Comparison of ENCODE assay signal across 8 mouse cellular contexts in the genomic region with DNA sequence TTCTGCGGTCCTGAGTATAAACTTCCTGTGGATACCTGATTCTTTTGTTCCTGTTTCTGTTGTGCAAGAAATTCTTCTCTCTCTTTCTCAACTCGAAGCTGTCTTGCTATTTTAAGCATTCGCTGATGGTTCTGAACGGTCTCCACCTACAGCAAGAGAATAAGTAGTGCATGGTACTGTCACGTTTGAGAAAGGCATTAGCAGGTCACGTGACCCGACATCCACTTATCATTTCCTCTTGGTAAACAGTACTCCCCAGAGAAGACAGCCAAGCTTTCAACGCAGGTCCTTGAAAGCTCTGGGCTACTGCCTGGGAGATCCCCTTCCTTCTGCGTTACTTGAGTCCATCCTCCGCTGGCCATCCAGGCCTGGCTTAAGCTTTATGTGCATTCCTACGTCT. TPM values are rescaled to one million over a fixed set of nuclear protein-coding genes. Genes with fewer than 3 reads are reported as not detected.
DNase-seq lines count a peak whose midpoint lies in the region; ATAC-seq and TF ChIP-seq lines count a peak whose summit lies in the region.

No protein-coding gene starts in this region.

- ATAC-seq in liver, embryonic 12.5 days, result no peak
- peak; percentile 62; the same call in 1 of the 2 replicates for ATAC-seq in liver, postnatal 0 days
- no peak for ATAC-seq in hindbrain, embryonic 13.5 days (ENCODE audit: low FRiP score)

- TF ChIP-seq CTCF in liver, postnatal 0 days (IDR thresholded peaks at IDR 0.05; ENCODE audit: low read depth), result peak; percentile 43

- H3K4me3 ChIP-seq in liver, embryonic 12.5 days, result no peak overlapping the region
- H3K4me3 ChIP-seq in liver, postnatal 0 days (ENCODE audit: low read depth, low read length), result no peak overlapping the region
- H3K4me3 ChIP-seq in hindbrain, embryonic 13.5 days, result no peak overlapping the region

- H3K4me1 ChIP-seq in liver, embryonic 12.5 days, result no peaks in the 10 kb centered on the region
- peaks cover 5% of the 10 kb centered on the region; the same call in 1 of the 2 replicates for H3K4me1 ChIP-seq in liver, postnatal 0 days (ENCODE audit: insufficient read depth)
- no peaks in the 10 kb centered on the region for H3K4me1 ChIP-seq in hindbrain, embryonic 13.5 days (replicated peaks)

- H3K27me3 ChIP-seq in liver, embryonic 12.5 days (replicated peaks), result no peaks in the 10 kb centered on the region
- no peaks in the 10 kb centered on the region for H3K27me3 ChIP-seq in liver, postnatal 0 days (ENCODE audit: insufficient read depth, low read length)
- H3K27me3 ChIP-seq in splenic B cell, adult 2 months (ENCODE audit: control insufficient read depth, insufficient read depth, low read length, poor library complexity, severe bottlenecking), result no peaks in the 10 kb centered on the region
- H3K27me3 ChIP-seq in hindbrain, embryonic 13.5 days, result no peaks in the 10 kb centered on the region

- TF ChIP-seq EP300 in liver, postnatal 0 days (IDR thresholded peaks at IDR 0.05; ENCODE audit: low read depth), result no peak

- 34% methylated on average over 11 of the region's 11 CpGs for WGBS in liver, embryonic 12.5 days (ENCODE audit: insufficient replicate concordance)
- 31% methylated on average over 11 of the region's 11 CpGs for WGBS in liver, postnatal 0 days (ENCODE audit: insufficient replicate concordance)
- 85% methylated on average over 11 of the region's 11 CpGs for WGBS in hindbrain, embryonic 13.5 days

- no peak overlapping the region for H3K27ac ChIP-seq in liver, embryonic 12.5 days
- H3K27ac ChIP-seq in liver, postnatal 0 days (ENCODE audit: low read depth), result no peak overlapping the region
- H3K27ac ChIP-seq in hindbrain, embryonic 13.5 days, result no peak overlapping the region

- H3K36me3 ChIP-seq in liver, embryonic 12.5 days, result peaks cover 4% of the 10 kb centered on the region
- 0 out of 2 replicates have a peak, but pooled peaks cover 2% of the 10 kb centered on the region for H3K36me3 ChIP-seq in liver, postnatal 0 days (replicated peaks; ENCODE audit: insufficient read depth, low read length)
- H3K36me3 ChIP-seq in splenic B cell, adult 2 months (ENCODE audit: control insufficient read depth, insufficient read depth, low read length, poor library complexity, severe bottlenecking), result no peaks in the 10 kb centered on the region
- peaks cover 83% of the 10 kb centered on the region for H3K36me3 ChIP-seq in hindbrain, embryonic 13.5 days

- H3K4me2 ChIP-seq in liver, embryonic 12.5 days, result no peak overlapping the region
- no peak overlapping the region for H3K4me2 ChIP-seq in liver, postnatal 0 days (ENCODE audit: low read depth, low read length)
- H3K4me2 ChIP-seq in hindbrain, embryonic 13.5 days, result no peak overlapping the region

- no peaks in the 10 kb centered on the region for H3K9me3 ChIP-seq in liver, embryonic 12.5 days (replicated peaks)
- H3K9me3 ChIP-seq in liver, postnatal 0 days (ENCODE audit: low read length), result no peaks in the 10 kb centered on the region; the same call in 1 of the 2 replicates
- H3K9me3 ChIP-seq in hindbrain, embryonic 13.5 days, result no peaks in the 10 kb centered on the region

- no peak overlapping the region for H3K9ac ChIP-seq in liver, embryonic 12.5 days
- no peak overlapping the region for H3K9ac ChIP-seq in liver, postnatal 0 days (replicated peaks)
- no peak overlapping the region for H3K9ac ChIP-seq in hindbrain, embryonic 13.5 days

- peak; percentile 37 for DNase-seq in liver
- peak; percentile 64 to 83 for DNase-seq in heart, adult 18-20 months
- DNase-seq in liver, postnatal 0 days, result peak; percentile 56
- DNase-seq in splenic B cell, adult 2 months (ENCODE audit: low read depth, low spot score), result peak; percentile 92
- DNase-seq in right cerebral cortex, postnatal 4 days, result no peak
- no peak for DNase-seq in embryo, embryonic 9.5 days (ENCODE audit: extremely low spot score)

RNA-seq across cellular contexts. Expression of a gene that starts 12.1 kb away (rescaled TPM):
- 4.6 and 7.0 TPM in 2 replicates for polyA plus RNA-seq in liver, embryonic 12.5 days (2016; fragmentation: Nextera tagmentation; extraction: Ambion mirVana)
- 10 to 100 TPM; 68.8 to 69.9 TPM for total RNA-seq in heart, adult 18-20 months (2021)
- polyA plus RNA-seq in liver, postnatal 0 days (2015; fragmentation: Nextera tagmentation; extraction: Ambion mirVana), result 2.7 TPM in 2 replicates
- polyA plus RNA-seq in hindbrain, embryonic 13.5 days (2015; fragmentation: Nextera tagmentation; extraction: Ambion mirVana), result 70.2 and 70.7 TPM in 2 replicates

RNA-seq across cellular contexts. Expression of a gene that starts 41.5 kb away (rescaled TPM):
- 1.1 and 1.2 TPM in 2 replicates for polyA plus RNA-seq in liver, embryonic 12.5 days (2016; fragmentation: Nextera tagmentation; extraction: Ambion mirVana)
- total RNA-seq in heart, adult 18-20 months (2021), result 1 to 10 TPM; 2.9 to 3.1 TPM
- polyA plus RNA-seq in liver, postnatal 0 days (2015; fragmentation: Nextera tagmentation; extraction: Ambion mirVana), result 1.7 and 2.1 TPM in 2 replicates
- polyA plus RNA-seq in hindbrain, embryonic 13.5 days (2015; fragmentation: Nextera tagmentation; extraction: Ambion mirVana), result 5.6 and 6.5 TPM in 2 replicates

Comparison
In these comparisons a context has a peak if more than half of its experiments do, and no peak if none do; other contexts are left out.
1. DNase-seq: peak in liver (single experiment), heart, adult 18-20 months (2 of 2), liver, postnatal 0 days (single experiment) and splenic B cell, adult 2 months (single experiment); none in right cerebral cortex, postnatal 4 days (single experiment) and embryo, embryonic 9.5 days (single experiment).